Mouse (Mus musculus) erythroblast, embryonic 14.5 days (primary cell): Measurements from ENCODE around the gene Dync1i2. TPM values are rescaled to one million over a fixed set of nuclear protein-coding genes. Genes with fewer than 3 reads are reported as not detected.

Experiments used
- H3K27me3 ChIP-seq: 2 replicates; pipeline ENCODE4 v1.6.1; 2012; ENCODE audit warnings: inconsistent platforms; ENCODE audit not compliant: control insufficient read depth
- H3K36me3 ChIP-seq: 2 replicates; pipeline ENCODE4 v1.6.1; 2012; ENCODE audit warnings: mild to moderate bottlenecking, inconsistent platforms; ENCODE audit not compliant: control insufficient read depth
- H3K4me1 ChIP-seq: 2 replicates; pipeline ENCODE4 v1.6.1; 2012; ENCODE audit warnings: inconsistent platforms; ENCODE audit not compliant: control insufficient read depth
- H3K4me3 ChIP-seq: replicated peaks from 2 replicates; pipeline ENCODE3; 2012; ENCODE audit warnings: moderate library complexity, mild to moderate bottlenecking, inconsistent platforms
- H3K9me3 ChIP-seq: 2 replicates; pipeline ENCODE4 v1.6.1; 2012; ENCODE audit warnings: low read length, inconsistent platforms, mixed read lengths; ENCODE audit not compliant: control insufficient read depth
- GATA1 ChIP-seq: IDR thresholded peaks from 2 replicates; pipeline ENCODE4 v1.6.1; 2012; ENCODE audit warnings: low read length, inconsistent platforms, mixed read lengths
- TAL1 ChIP-seq: IDR thresholded peaks from 3 replicates; pipeline ENCODE4 v1.6.1; 2012; ENCODE audit warnings: low read length, inconsistent platforms, mixed read lengths
- polyA plus RNA-seq: library from polyadenylated mRNA; stranded (reverse); fragments of >175 nt; gene quantifications from 2 replicates; pipeline ENCODE4 v1.2.3, GENCODE M21; 2012

Gene Dync1i2
- polyA plus RNA-seq, 1 experiment, result 1.3 TPM

GRCm38 (mm10) chr2:71229603-71230002 lies 18.1 kb downstream of the Dync1i2 start:
- Histone ChIP-seq H3K9me3 (no peaks in the 10 kb centered on the region), H3K36me3 (peaks cover 35% of the 10 kb centered on the region), H3K27me3 (no peaks in the 10 kb centered on the region), H3K4me3 (no peak overlapping the region), H3K4me1 (peaks cover 1% of the 10 kb centered on the region)
- TF ChIP-seq GATA1 (no peak), TAL1 (no peak)

GRCm38 (mm10) chr2:71231951-71232350 lies 20.4 kb downstream of the Dync1i2 start:
- H3K27me3 ChIP-seq, result no peaks in the 10 kb centered on the region
- no peak overlapping the region for H3K4me3 ChIP-seq
- no peak for TF ChIP-seq GATA1
- TF ChIP-seq TAL1, result no peak
- peaks cover 17% of the 10 kb centered on the region for H3K4me1 ChIP-seq
- peaks cover 37% of the 10 kb centered on the region for H3K36me3 ChIP-seq
- no peaks in the 10 kb centered on the region for H3K9me3 ChIP-seq

GRCm38 (mm10) chr2:71232976-71233375 lies 21.5 kb downstream of the Dync1i2 start:
- Histone ChIP-seq H3K36me3 (peaks cover 41% of the 10 kb centered on the region), H3K9me3 (no peaks in the 10 kb centered on the region), H3K4me3 (no peak overlapping the region), H3K27me3 (no peaks in the 10 kb centered on the region), H3K4me1 (peaks cover 17% of the 10 kb centered on the region)
- TF ChIP-seq GATA1 (no peak), TAL1 (no peak)

- H3K4me1 ChIP-seq, result peaks cover 17% of the 10 kb centered on the region
- no peak for TF ChIP-seq TAL1
- TF ChIP-seq GATA1, result no peak
- H3K9me3 ChIP-seq, result no peaks in the 10 kb centered on the region
- peaks cover 42% of the 10 kb centered on the region for H3K36me3 ChIP-seq
- H3K27me3 ChIP-seq, result no peaks in the 10 kb centered on the region
- H3K4me3 ChIP-seq, result no peak overlapping the region
These were observed 23.9 kb downstream of the Dync1i2 start for GRCm38 (mm10) chr2:71235420-71235819.

- Histone ChIP-seq H3K27me3 (no peaks in the 10 kb centered on the region), H3K36me3 (peaks cover 42% of the 10 kb centered on the region), H3K9me3 (no peaks in the 10 kb centered on the region), H3K4me1 (peaks cover 17% of the 10 kb centered on the region), H3K4me3 (no peak overlapping the region)
- no peak for TF ChIP-seq GATA1
- TF ChIP-seq TAL1, result no peak
These were observed 24.5 kb downstream of the Dync1i2 start for GRCm38 (mm10) chr2:71236009-71236408.

GRCm38 (mm10) chr2:71241505-71241904 lies 30.0 kb downstream of the Dync1i2 start:
- Histone ChIP-seq H3K4me1 (no peaks in the 10 kb centered on the region), H3K36me3 (peaks cover 53% of the 10 kb centered on the region), H3K4me3 (no peak overlapping the region), H3K9me3 (no peaks in the 10 kb centered on the region), H3K27me3 (no peaks in the 10 kb centered on the region)
- TF ChIP-seq TAL1, result no peak
- TF ChIP-seq GATA1, result no peak

- Histone ChIP-seq H3K4me1 (no peaks in the 10 kb centered on the region), H3K9me3 (no peaks in the 10 kb centered on the region), H3K36me3 (peaks cover 49% of the 10 kb centered on the region), H3K4me3 (no peak overlapping the region), H3K27me3 (no peaks in the 10 kb centered on the region)
- no peak for TF ChIP-seq TAL1
These were observed 30.7 kb downstream of the Dync1i2 start for GRCm38 (mm10) chr2:71242180-71242579.

GRCm38 (mm10) chr2:71243058-71243672 lies 31.7 kb downstream of the Dync1i2 start:
- H3K27me3 ChIP-seq, result no peaks in the 10 kb centered on the region
- TF ChIP-seq TAL1 (no peak), GATA1 (no peak)
- peaks cover 49% of the 10 kb centered on the region for H3K36me3 ChIP-seq
- H3K4me1 ChIP-seq, result no peaks in the 10 kb centered on the region
- no peaks in the 10 kb centered on the region for H3K9me3 ChIP-seq
- H3K4me3 ChIP-seq, result no peak overlapping the region

- Histone ChIP-seq H3K4me1 (no peaks in the 10 kb centered on the region), H3K9me3 (no peaks in the 10 kb centered on the region), H3K27me3 (no peaks in the 10 kb centered on the region), H3K4me3 (no peak overlapping the region), H3K36me3 (peaks cover 49% of the 10 kb centered on the region)
- TF ChIP-seq GATA1, result no peak
- no peak for TF ChIP-seq TAL1
These were observed 33.3 kb downstream of the Dync1i2 start for GRCm38 (mm10) chr2:71244807-71245206.

GRCm38 (mm10) chr2:71245416-71245815 lies 33.9 kb downstream of the Dync1i2 start:
- Histone ChIP-seq H3K4me3 (no peak overlapping the region), H3K27me3 (no peaks in the 10 kb centered on the region), H3K4me1 (no peaks in the 10 kb centered on the region), H3K9me3 (no peaks in the 10 kb centered on the region), H3K36me3 (peaks cover 52% of the 10 kb centered on the region)
- TF ChIP-seq GATA1 (no peak), TAL1 (no peak)
